ENCODE assay signal across 32 mouse cellular contexts in genomic region chr11:53789277-53789676, GRCm38 (mm10). TPM values are rescaled to one million over a fixed set of nuclear protein-coding genes. Genes with fewer than 3 reads are reported as not detected.
DNase-seq lines count a peak whose midpoint lies in the region; ATAC-seq and TF ChIP-seq lines count a peak whose summit lies in the region.
"Had no signal": no experiment of that assay in that cellular context is flagged by ENCODE, and none has a peak within 500 bp of the region (broad histone marks: within the 10 kb centered on the region; RNA-seq: fewer than 3 reads in every experiment).

No protein-coding gene starts in this region.

- no peak overlapping the region for H3K4me3 ChIP-seq in heart, adult 2 months
- H3K4me3 ChIP-seq in heart, embryonic 12.5 days = no peak overlapping the region
- H3K4me3 ChIP-seq in ES-Bruce4 (ENCODE audit: low read depth, low read length) (no peak overlapping the region), ES-E14 (ENCODE audit: insufficient read depth in 1 of 2, low read depth in 1 of 2, low read length in 2 of 2, poor library complexity in 1 of 2, severe bottlenecking in 1 of 2) (no peak overlapping the region)
- H3K4me3 ChIP-seq: embryonic facial prominence, embryonic 13.5 days; forebrain, embryonic 10.5 days; forebrain, embryonic 13.5 days; heart, embryonic 13.5 days had no signal

- in situ Hi-C loops in ES-E14 (cut with MboI; ENCODE audit: low sequenced_read_pairs in 2 of 2, unreplicated experiment in 2 of 2) = no loop called here

- H3K36me3 ChIP-seq in heart, adult 2 months (ENCODE audit: control insufficient read depth, insufficient read depth, low read length) = peaks cover 2% of the 10 kb centered on the region; the same call in 1 of the 2 replicates
- no peaks in the 10 kb centered on the region for H3K36me3 ChIP-seq in heart, embryonic 12.5 days
- H3K36me3 ChIP-seq in ES-Bruce4 (ENCODE audit: control insufficient read depth, insufficient read depth, low read length, poor library complexity, severe bottlenecking) = no peaks in the 10 kb centered on the region
- no peaks in the 10 kb centered on the region for H3K36me3 ChIP-seq in ES-E14 (ENCODE audit: control insufficient read depth, insufficient read depth, low read length, poor library complexity, severe bottlenecking)
- H3K36me3 ChIP-seq: embryonic facial prominence, embryonic 13.5 days; forebrain, embryonic 10.5 days; G1E had no signal

- H3K27ac ChIP-seq in heart, adult 2 months = peak overlapping the region; percentile 11; the same call in 1 of the 2 replicates
- H3K27ac ChIP-seq in heart, embryonic 12.5 days (ENCODE audit: poor library complexity, severe bottlenecking) = no peak overlapping the region
- H3K27ac ChIP-seq in ES-Bruce4 (ENCODE audit: insufficient read depth, low read length) (no peak overlapping the region), ES-E14 (ENCODE audit: insufficient read depth, low read depth, low read length, poor library complexity, severe bottlenecking) (0 out of 2 replicates have a peak overlapping the region, but pooled peaks have one; percentile 40)
- H3K27ac ChIP-seq: embryonic facial prominence, embryonic 13.5 days; forebrain, embryonic 10.5 days; forebrain, embryonic 13.5 days; heart, embryonic 13.5 days; hindbrain, embryonic 14.5 days; hindbrain, postnatal 0 days had no signal

- peaks cover 6% of the 10 kb centered on the region for H3K9me3 ChIP-seq in heart, embryonic 12.5 days (replicated peaks)
- H3K9me3 ChIP-seq in ES-Bruce4 (replicated peaks; ENCODE audit: control insufficient read depth, insufficient read depth, low read length, poor library complexity, severe bottlenecking) (no peaks in the 10 kb centered on the region), ES-E14 (ENCODE audit: control insufficient read depth, insufficient read depth, low read depth, low read length) (no peaks in the 10 kb centered on the region)
- H3K9me3 ChIP-seq: embryonic facial prominence, embryonic 13.5 days; forebrain, embryonic 13.5 days; G1E had no signal

- no peak for ATAC-seq in heart, embryonic 12.5 days (ENCODE audit: insufficient number of reproducible peaks, low FRiP score)
- ATAC-seq in erythroblast, adult 5-6 weeks (replicated peaks; ENCODE audit: low FRiP score, poor library complexity, severe bottlenecking) = no peak
- ATAC-seq: CD4-positive, CD25-positive, alpha-beta regulatory T cell, adult 4 months; forebrain, embryonic 13.5 days; forebrain, embryonic 16.5 days; hindbrain, postnatal 0 days; inflammation-experienced regulatory T-cells, adult 6 months; intestine, embryonic 16.5 days; Patski had no signal

- no peak overlapping the region for H3K4me2 ChIP-seq in heart, embryonic 12.5 days
- H3K4me2 ChIP-seq: embryonic facial prominence, embryonic 13.5 days; forebrain, embryonic 13.5 days; heart, embryonic 13.5 days; hindbrain, embryonic 14.5 days had no signal

- no peak for DNase-seq in heart, adult 2 months
- DNase-seq in ES-E14 (ENCODE audit: low read depth, low spot score) = no peak
- peak; percentile 56 for DNase-seq in NIH3T3 (ENCODE audit: low read depth)
- no peak for DNase-seq in frontal cortex, postnatal 36 days (ENCODE audit: low spot score in 2 of 2)
- DNase-seq in kidney, adult 18-20 months = no peak
- DNase-seq: adrenal gland, adult 2 months; adrenal gland, postnatal 14 days; cerebellum, adult 11-12 months; cerebellum, adult 8-10 months; cerebellum, postnatal 10 days; cerebellum, postnatal 36 days; gastrocnemius, postnatal 14 days; heart, adult 11 months; heart, postnatal 14 days; heart, postnatal 4 days; kidney, adult 2 months had no signal

- no peaks in the 10 kb centered on the region for H3K79me2 ChIP-seq in heart, adult 2 months (replicated peaks; ENCODE audit: control insufficient read depth, insufficient read depth, low read length)

- H3K4me1 ChIP-seq in heart, adult 2 months (ENCODE audit: control insufficient read depth, insufficient read depth, low read length) = peaks cover 30% of the 10 kb centered on the region
- peaks cover 5% of the 10 kb centered on the region; the same call in 1 of the 2 replicates for H3K4me1 ChIP-seq in heart, embryonic 12.5 days (replicated peaks)
- H3K4me1 ChIP-seq in ES-Bruce4 (ENCODE audit: control insufficient read depth, insufficient read depth, low read length) (peaks cover 20% of the 10 kb centered on the region), ES-E14 (ENCODE audit: control insufficient read depth in 2 of 2, insufficient read depth in 2 of 2, low read length in 2 of 2, poor library complexity in 1 of 2) (peaks cover 4 to 30% of the 10 kb centered on the region in 2 experiments; a peak in 2 of 4 replicates)
- H3K4me1 ChIP-seq: forebrain, embryonic 13.5 days had no signal

- no peak for TF ChIP-seq CTCF in heart, adult 2 months (IDR thresholded peaks at IDR 0.05)
- TF ChIP-seq CTCF in ES-Bruce4 (IDR thresholded peaks at IDR 0.05; ENCODE audit: low read depth, low read length) = no peak

- H3K27me3 ChIP-seq in heart, adult 2 months (ENCODE audit: control insufficient read depth, insufficient read depth, low read length) = no peaks in the 10 kb centered on the region
- no peaks in the 10 kb centered on the region for H3K27me3 ChIP-seq in heart, embryonic 12.5 days (replicated peaks)
- no peaks in the 10 kb centered on the region for H3K27me3 ChIP-seq in ES-Bruce4 (ENCODE audit: control insufficient read depth, insufficient read depth, low read length, poor library complexity, severe bottlenecking)
- H3K27me3 ChIP-seq: embryonic facial prominence, embryonic 13.5 days; forebrain, embryonic 13.5 days; heart, embryonic 13.5 days; Patski had no signal

- TF ChIP-seq POLR2A in heart, adult 2 months (IDR thresholded peaks at IDR 0.05; ENCODE audit: insufficient read depth, low read depth, low read length) = no peak
- TF ChIP-seq POLR2A in ES-Bruce4 (IDR thresholded peaks at IDR 0.05; ENCODE audit: insufficient read depth, low read length) = no peak

- no peak overlapping the region for H3K9ac ChIP-seq in heart, adult 2 months (ENCODE audit: low read depth, low read length)
- H3K9ac ChIP-seq in heart, embryonic 12.5 days = no peak overlapping the region
- no peak overlapping the region for H3K9ac ChIP-seq in ES-Bruce4 (ENCODE audit: low read depth, poor library complexity, severe bottlenecking)
- H3K9ac ChIP-seq in ES-E14 (ENCODE audit: insufficient read depth, low read depth, low read length, poor library complexity, severe bottlenecking) = no peak overlapping the region
- H3K9ac ChIP-seq: embryonic facial prominence, embryonic 13.5 days; forebrain, embryonic 13.5 days; heart, embryonic 13.5 days; hindbrain, embryonic 14.5 days had no signal

- TF ChIP-seq EP300 in heart, adult 2 months (IDR thresholded peaks at IDR 0.05; ENCODE audit: insufficient read depth, low read depth, low read length) = no peak
- TF ChIP-seq EP300 in ES-Bruce4 (IDR thresholded peaks at IDR 0.05; ENCODE audit: insufficient read depth, low read depth, low read length) = peak; percentile 50; the same call in 1 of the 2 replicates

- 74% methylated on average over 3 of the region's 3 CpGs for WGBS in heart, adult 2 months
- 66% methylated on average over 3 of the region's 3 CpGs for WGBS in heart, embryonic 12.5 days

- intact Hi-C loops in heart, adult 2 months (cut with DNase I) = no loop called here

TF ChIP-seq in ES-E14, 5 proteins besides CTCF, POLR2A, EP300 and RAD21:
- TF ChIP-seq CHD2 (IDR thresholded peaks at IDR 0.05; ENCODE audit: low read depth, low read length) (no peak), MAFK (IDR thresholded peaks at IDR 0.05; ENCODE audit: insufficient read depth, low read depth, low read length) (0 out of 2 replicates have a peak, but pooled peaks have one; percentile 22)

RNA-seq across cellular contexts. Expression of gene Gm17334, which starts 16.3 kb away (rescaled TPM):
- under 1 TPM in 1 of 2 experiments, not detected in 1; 0.47 TPM for total RNA-seq in heart, adult 2 months (2021)
- polyA plus RNA-seq in heart, adult 2 months (2012; rRNA removed) = 1.4 and 1.8 TPM in 2 replicates
- polyA plus RNA-seq in heart, embryonic 12.5 days (2016; fragmentation: Nextera tagmentation; extraction: Ambion mirVana) = 0.22 TPM in 1 of 2 replicates, not detected in the other
- not detected in 2 replicates for polyA plus RNA-seq in ES-Bruce4 (2011; ENCODE audit: insufficient read depth, insufficient read length, low read depth, missing spikeins)
- 0.22 and 0.53 TPM in 2 replicates for total RNA-seq in ES-E14 (2012; rRNA removed)
- not detected in 2 replicates for total RNA-seq in erythroblast, adult 5-6 weeks (2015; ENCODE audit: low replicate concordance)
- not detected in 2 replicates for total RNA-seq in erythroblast, adult 5-6 weeks (2017; ENCODE audit: low replicate concordance)
- total RNA-seq: G1E; heart, postnatal 14 days; heart, postnatal 4 days; hindbrain, postnatal 0 days had no signal
- polyA plus RNA-seq: embryonic facial prominence, embryonic 13.5 days; forebrain, embryonic 10.5 days; forebrain, embryonic 13.5 days; G1E; hindbrain, embryonic 11.5 days; hindbrain, embryonic 14.5 days; hindbrain, postnatal 0 days had no signal

RNA-seq across cellular contexts. Expression of gene Irf1, which starts 19.5 kb away (rescaled TPM):
- 10 to 100 TPM; 15.2 to 19.7 TPM for total RNA-seq in heart, adult 2 months (2021)
- 20.5 and 28.6 TPM in 2 replicates for polyA plus RNA-seq in heart, adult 2 months (2012; rRNA removed)
- polyA plus RNA-seq in heart, embryonic 12.5 days (2016; fragmentation: Nextera tagmentation; extraction: Ambion mirVana) = 9.8 and 11.3 TPM in 2 replicates
- 75.7 and 90.3 TPM in 2 replicates for polyA plus RNA-seq in ES-Bruce4 (2011; ENCODE audit: insufficient read depth, insufficient read length, low read depth, missing spikeins)
- total RNA-seq in ES-E14 (2012; rRNA removed) = 28.0 and 40.1 TPM in 2 replicates
- total RNA-seq in erythroblast, adult 5-6 weeks (2015; ENCODE audit: low replicate concordance) = 8.8 and 17.8 TPM in 2 replicates
- total RNA-seq in erythroblast, adult 5-6 weeks (2017; ENCODE audit: low replicate concordance) = 15.9 and 22.7 TPM in 2 replicates

Comparison
In these comparisons a context has a peak if more than half of its experiments do, and no peak if none do; other contexts are left out.
1. H3K27ac ChIP-seq: peak in heart, adult 2 months (single experiment) and ES-E14 (single experiment); none in heart, embryonic 12.5 days (single experiment) and ES-Bruce4 (single experiment).